Mouse (Mus musculus) megakaryocyte, embryonic 14.5 days (primary cell): ENCODE measurements around the gene Fam72a.

Source experiments
- FLI1 ChIP-seq: IDR thresholded peaks from 2 replicates; pipeline ENCODE4 v1.6.1; 2012; ENCODE audit warnings: low read length, inconsistent platforms, mixed read lengths
- GATA1 ChIP-seq: IDR thresholded peaks from 3 replicates; pipeline ENCODE4 v1.6.1; 2012; ENCODE audit warnings: mixed read lengths, low read length, inconsistent platforms, borderline replicate concordance

GRCm38 (mm10) chr1:131546798-131547690, 19.3 kb downstream of the Fam72a start:
- TF ChIP-seq GATA1: no peak
- TF ChIP-seq FLI1: no peak
